Mouse (Mus musculus): ENCODE results near the gene Ndufaf8.

DNA sequence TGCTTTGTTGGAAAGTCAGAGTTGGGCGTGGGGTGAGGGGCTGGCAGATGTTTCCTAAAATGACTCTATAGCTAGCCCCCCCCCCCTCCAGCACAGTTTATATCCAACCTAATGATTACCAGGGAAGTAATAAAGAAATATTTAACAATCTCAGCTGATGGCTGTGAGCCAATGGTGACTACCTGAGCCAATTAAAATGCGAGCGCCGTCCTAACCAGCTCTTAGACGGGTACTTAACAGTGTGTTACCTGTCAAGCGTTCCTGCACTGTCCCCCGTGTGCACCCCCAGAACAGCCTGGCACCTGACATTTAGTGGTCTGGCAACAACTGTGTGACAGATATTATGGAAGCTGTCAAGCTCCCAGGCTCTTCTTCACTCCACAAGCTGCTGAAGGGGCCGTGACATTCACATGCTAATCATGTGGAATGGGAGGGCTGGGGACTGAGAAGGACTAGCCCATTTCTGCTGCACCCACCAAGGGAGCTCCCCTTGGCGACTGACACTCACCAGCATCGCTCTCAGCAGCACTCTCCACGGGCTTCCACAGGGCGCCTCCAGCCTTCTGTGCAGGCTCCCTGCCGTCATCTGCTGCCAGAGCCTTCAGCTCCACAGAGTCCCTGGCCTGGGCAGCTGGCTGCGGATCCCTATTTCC, 11.0 kb downstream of the Ndufaf8 start:
- TF ChIP-seq TAL1 (IDR thresholded peaks at IDR 0.05; ENCODE audit: low read length), result no peak
- TF ChIP-seq GATA1 (IDR thresholded peaks at IDR 0.05; ENCODE audit: low read length), result no peak
